Mouse (Mus musculus) midbrain, postnatal 0 days (tissue): ENCODE results near the gene Edn1. TPM values are rescaled to one million over a fixed set of nuclear protein-coding genes. Genes with fewer than 3 reads are reported as not detected.

Experiments used
- ATAC-seq: fragments of 200-750 bp; cut with Nextera tagmentation; 2 replicates; pipeline ENCODE4 v1.8.0; 2017; ENCODE audit warnings: moderate number of reproducible peaks, mild to moderate bottlenecking, moderate TSS enrichment, moderate library complexity; ENCODE audit not compliant: low FRiP score
- DNase-seq: peaks from one replicate; pipeline ENCODE4 v3.0.0-alpha.2; 2015; ENCODE audit warnings: low spot score
- H3K27ac ChIP-seq: fragments of 300-500 bp; sonication (generic); 2 replicates; pipeline ENCODE4 v1.5.1; 2014; ENCODE audit warnings: low read depth, mild to moderate bottlenecking, low read length, mixed read lengths
- H3K27me3 ChIP-seq: fragments of 300-500 bp; sonication (generic); 2 replicates; pipeline ENCODE4 v1.6.1; 2014; ENCODE audit warnings: low read length, control low read depth, mixed read lengths; ENCODE audit not compliant: insufficient read depth
- H3K36me3 ChIP-seq: fragments of 300-500 bp; sonication (generic); 2 replicates; pipeline ENCODE4 v1.6.1; 2014; ENCODE audit warnings: low read length, control low read depth, mixed read lengths; ENCODE audit not compliant: insufficient read depth
- H3K4me1 ChIP-seq: fragments of 300-500 bp; sonication (generic); 2 replicates; pipeline ENCODE4 v1.6.1; 2014; ENCODE audit warnings: mild to moderate bottlenecking, control low read depth, antibody characterized with exemption, low read length, mixed read lengths; ENCODE audit not compliant: insufficient read depth
- H3K4me2 ChIP-seq: fragments of 300-500 bp; sonication (generic); 2 replicates; pipeline ENCODE4 v1.6.1; 2014; ENCODE audit warnings: low read depth, mild to moderate bottlenecking, low read length, mixed read lengths; ENCODE audit not compliant: poor library complexity, severe bottlenecking
- H3K4me3 ChIP-seq: fragments of 300-500 bp; sonication (generic); 2 replicates; pipeline ENCODE4 v1.5.1; 2014; ENCODE audit warnings: low read depth, mild to moderate bottlenecking, low read length, moderate library complexity
- H3K9ac ChIP-seq: fragments of 300-500 bp; sonication (generic); replicated peaks from 2 replicates; pipeline ENCODE4 v1.6.1; 2014; ENCODE audit warnings: mild to moderate bottlenecking, low read length, moderate library complexity, mixed read lengths; ENCODE audit not compliant: poor library complexity, severe bottlenecking
- H3K9me3 ChIP-seq: fragments of 300-500 bp; sonication (generic); 2 replicates; pipeline ENCODE4 v1.6.1; 2016; ENCODE audit warnings: low read length, control low read depth
- CTCF ChIP-seq: IDR thresholded peaks from 2 replicates; pipeline ENCODE4 v1.5.1; 2016; ENCODE audit warnings: antibody characterized with exemption, mild to moderate bottlenecking
- WGBS: fragments of 180-500 bp; shearing (Covaris S2); extraction: QIAGEN DNeasy Blood & Tissue Kit; methylation state at CpG from one replicate; pipeline ENCODE4 v1.1.7; 2014; 5-methylcytosine and 5-hydroxymethylcytosine counted together
- polyA plus RNA-seq: library from polyadenylated mRNA; unstranded; fragments of >200 nt; fragmentation: Nextera tagmentation; extraction: Ambion mirVana; gene quantifications from 2 replicates; pipeline ENCODE4 v1.2.1, GENCODE M21; 2015
- total RNA-seq: library from RNA; depleted of rRNA; stranded (reverse); fragments of >200 nt; gene quantifications from 2 replicates; pipeline ENCODE4 v1.2.3, GENCODE M21; 2014

Edn1 gene
- total and polyA plus RNA-seq, 2 experiments from 2014 or later: 3.2 to 4.4 TPM

DNA sequence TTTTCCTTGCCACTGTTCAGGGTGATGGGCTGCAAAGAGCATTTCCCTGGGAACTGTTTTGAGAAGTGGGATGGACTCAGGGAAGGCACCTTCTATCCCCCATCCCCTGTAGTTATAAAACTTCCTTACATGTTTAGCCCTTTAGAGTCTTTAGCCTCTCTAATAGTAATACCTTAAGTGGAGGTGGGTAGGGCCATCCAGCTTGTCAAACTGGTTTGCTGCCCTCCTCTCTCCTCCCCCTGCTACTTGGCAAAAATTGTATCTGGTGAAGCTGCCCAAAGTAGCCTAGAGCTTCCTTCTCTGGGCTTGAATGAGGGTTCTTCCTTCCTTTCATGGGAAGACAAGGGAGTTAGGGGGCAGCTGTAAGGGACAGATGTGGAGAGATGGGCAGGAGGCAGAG lies 2.5 kb upstream of the Edn1 start:
- H3K9ac ChIP-seq: no peak overlapping the region
- 0 out of 2 replicates have a peak, but pooled peaks cover 4% of the 10 kb centered on the region for H3K4me1 ChIP-seq
- H3K9me3 ChIP-seq: no peaks in the 10 kb centered on the region
- H3K4me3 ChIP-seq: no peak overlapping the region
- no peak overlapping the region for H3K4me2 ChIP-seq
- H3K36me3 ChIP-seq: no peaks in the 10 kb centered on the region
- H3K27me3 ChIP-seq: peaks cover 11% of the 10 kb centered on the region
- TF ChIP-seq CTCF: no peak
- H3K27ac ChIP-seq: no peak overlapping the region
- ATAC-seq (no peak), DNase-seq (no peak)

DNA sequence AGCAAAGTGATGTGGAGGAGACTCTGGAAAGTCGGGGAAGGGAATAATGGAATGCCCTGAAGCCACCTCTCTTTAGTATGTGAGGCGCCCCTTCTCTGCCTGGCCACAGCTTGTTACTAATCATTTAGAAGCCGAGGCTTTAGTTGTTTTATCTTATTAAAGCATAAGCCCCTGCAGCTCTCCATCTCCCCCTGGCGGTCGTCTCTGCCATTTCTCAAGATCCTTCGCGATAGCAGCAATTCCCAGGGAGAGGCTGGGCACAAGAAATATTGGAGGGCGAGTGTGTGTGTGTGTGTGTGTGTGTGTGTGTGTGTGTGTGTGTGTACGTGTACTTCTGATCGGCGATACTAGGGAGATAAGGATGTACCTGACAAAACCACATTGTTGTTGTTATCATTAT lies 709 bp upstream of the Edn1 start:
- WGBS: 2% methylated on average over 11 of the region's 11 CpGs
- Histone ChIP-seq H3K4me1 (0 out of 2 replicates have a peak, but pooled peaks cover 4% of the 10 kb centered on the region), H3K4me3 (peak overlapping the region; percentile 38; the same call in 1 of the 2 replicates), H3K36me3 (no peaks in the 10 kb centered on the region), H3K9me3 (no peaks in the 10 kb centered on the region), H3K27ac (no peak overlapping the region), H3K27me3 (peaks cover 18% of the 10 kb centered on the region), H3K9ac (no peak overlapping the region), H3K4me2 (peak overlapping the region; percentile 66)
- TF ChIP-seq CTCF: peak; percentile 84
- ATAC-seq (no peak), DNase-seq (peak; percentile 75)

DNA sequence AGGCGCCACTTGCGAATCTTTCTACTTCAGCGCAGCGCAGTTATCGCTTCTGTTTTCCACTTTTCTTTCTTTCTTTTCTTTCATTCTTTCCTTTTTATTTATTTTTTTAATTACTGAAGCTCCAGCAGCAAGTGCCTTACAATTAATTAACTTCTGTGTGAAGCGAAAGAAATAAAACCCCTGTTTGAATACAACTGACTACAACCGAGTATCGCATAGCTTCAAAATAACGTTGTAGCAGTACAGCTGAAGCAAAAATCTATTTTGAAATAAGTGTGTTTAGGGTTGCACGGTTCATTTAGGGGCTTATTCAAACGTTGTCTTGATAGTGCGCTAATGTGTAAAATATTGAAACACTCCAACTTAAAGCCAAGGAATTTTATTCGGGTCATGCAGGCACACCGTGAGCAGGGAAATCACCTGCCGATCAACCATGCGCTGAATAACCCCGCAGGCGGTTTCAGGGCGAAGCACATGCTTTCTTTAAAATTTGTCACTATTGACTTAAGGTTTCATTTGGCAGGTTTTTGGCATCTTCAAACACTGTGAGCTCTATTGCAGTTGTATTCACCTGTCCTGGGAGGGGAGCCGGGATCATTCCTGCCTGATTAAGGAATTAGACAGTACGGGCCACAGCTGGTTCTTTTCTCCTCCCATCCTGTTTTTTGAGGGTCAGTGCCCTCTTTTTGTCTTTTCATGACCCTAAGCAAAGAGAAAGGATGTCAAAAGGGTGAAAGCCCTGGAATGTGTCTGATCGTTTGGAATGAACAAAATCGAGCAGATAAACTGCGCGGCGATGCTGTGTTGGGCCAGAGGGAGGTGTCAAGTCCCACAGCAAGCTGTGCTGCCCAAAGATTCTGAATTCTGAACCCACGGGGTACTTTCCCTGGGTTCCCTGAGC lies 935 bp downstream of the Edn1 start:
- Histone ChIP-seq H3K36me3 (no peaks in the 10 kb centered on the region), H3K9ac (0 out of 2 replicates have a peak overlapping the region, but pooled peaks have one; percentile 19), H3K27ac (no peak overlapping the region), H3K9me3 (no peaks in the 10 kb centered on the region), H3K4me3 (peak overlapping the region; percentile 38), H3K4me1 (0 out of 2 replicates have a peak, but pooled peaks cover 4% of the 10 kb centered on the region), H3K27me3 (peaks cover 18% of the 10 kb centered on the region), H3K4me2 (peak overlapping the region; percentile 66)
- DNase-seq (no peak), ATAC-seq (no peak)
- TF ChIP-seq CTCF: peak; percentile 54
- 6% methylated on average over 27 of the region's 27 CpGs for WGBS

DNA sequence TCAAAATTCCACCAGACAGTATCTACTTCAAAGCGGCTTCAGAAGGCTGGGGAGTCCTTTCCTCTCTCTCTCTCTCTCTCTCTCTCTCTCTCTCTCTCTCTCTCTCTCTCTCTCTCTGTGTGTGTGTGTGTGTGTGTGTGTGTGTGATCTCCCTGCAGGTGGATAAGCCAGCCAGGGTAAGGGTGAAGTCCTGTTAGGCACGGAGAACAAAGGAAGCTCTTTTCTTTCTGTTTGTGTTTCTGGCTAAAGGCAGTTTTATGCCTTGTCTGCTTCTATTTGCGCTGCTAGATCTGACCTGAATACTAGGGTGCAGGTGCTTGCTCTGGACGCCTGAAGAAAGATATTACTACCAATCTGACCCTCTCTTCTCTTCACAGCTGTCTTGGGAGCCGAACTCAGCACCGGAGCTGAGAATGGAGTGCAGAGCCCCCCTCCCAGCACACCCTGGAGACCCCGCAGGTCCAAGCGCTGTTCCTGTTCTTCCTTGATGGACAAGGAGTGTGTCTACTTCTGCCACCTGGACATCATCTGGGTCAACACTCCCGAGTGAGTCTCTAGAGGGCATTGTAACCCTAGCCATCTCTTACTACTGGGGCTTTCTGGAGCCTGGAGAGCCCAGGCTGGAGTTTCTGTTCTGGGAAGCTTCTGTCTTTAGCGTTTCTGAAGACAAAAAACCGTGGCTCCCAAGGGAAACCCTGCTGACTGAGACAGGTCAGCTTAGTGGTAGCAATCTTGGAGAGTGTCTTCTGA lies 2.1 kb downstream of the Edn1 start:
- no peak for TF ChIP-seq CTCF
- H3K27ac ChIP-seq: no peak overlapping the region
- H3K27me3 ChIP-seq: peaks cover 18% of the 10 kb centered on the region
- WGBS: 23% methylated on average over 11 of the region's 11 CpGs
- no peak for DNase-seq
- H3K4me1 ChIP-seq: 0 out of 2 replicates have a peak, but pooled peaks cover 4% of the 10 kb centered on the region
- no peak overlapping the region for H3K9ac ChIP-seq
- H3K4me3 ChIP-seq: peak overlapping the region; percentile 38; the same call in 1 of the 2 replicates
- no peak for ATAC-seq
- peak overlapping the region; percentile 9; the same call in 1 of the 2 replicates for H3K4me2 ChIP-seq
- H3K9me3 ChIP-seq: no peaks in the 10 kb centered on the region
- no peaks in the 10 kb centered on the region for H3K36me3 ChIP-seq

DNA sequence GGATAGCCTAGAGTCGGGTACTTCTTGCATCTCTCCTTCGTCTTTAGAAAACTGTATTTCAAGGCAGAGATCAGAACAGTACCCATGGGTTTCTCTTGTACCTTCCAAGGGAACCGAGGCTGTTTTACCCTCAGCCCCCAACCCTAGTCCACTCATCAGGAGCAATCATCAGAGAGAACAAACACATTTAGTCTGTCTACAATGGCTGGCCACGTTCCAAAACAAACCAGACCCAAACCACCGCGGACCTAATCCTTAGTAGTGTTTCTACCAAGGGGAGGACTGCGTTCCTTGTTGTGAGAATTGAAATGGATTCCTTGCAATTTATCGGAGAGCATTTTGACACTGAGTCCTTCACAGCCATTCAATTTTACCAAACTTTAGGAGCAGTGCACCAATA lies 2.9 kb downstream of the Edn1 start:
- no peak for ATAC-seq
- H3K27me3 ChIP-seq: peaks cover 18% of the 10 kb centered on the region
- H3K4me1 ChIP-seq: 0 out of 2 replicates have a peak, but pooled peaks cover 4% of the 10 kb centered on the region
- H3K9me3 ChIP-seq: no peaks in the 10 kb centered on the region
- no peak overlapping the region for H3K4me3 ChIP-seq
- H3K9ac ChIP-seq: no peak overlapping the region
- H3K4me2 ChIP-seq: no peak overlapping the region
- H3K36me3 ChIP-seq: no peaks in the 10 kb centered on the region
- WGBS: 77% methylated on average over 8 of the region's 8 CpGs
- TF ChIP-seq CTCF: no peak
- DNase-seq: no peak
- no peak overlapping the region for H3K27ac ChIP-seq
